Mouse (Mus musculus) brain, embryonic 14.5 days (tissue): Measurements from ENCODE around the gene Tet1. TPM values are rescaled to one million over a fixed set of nuclear protein-coding genes. Genes with fewer than 3 reads are reported as not detected.

Experiments used
- DNase-seq: peaks from one replicate; pipeline ENCODE4 v3.0.0-alpha.2; 2011; ENCODE audit warnings: low read depth
- CTCF ChIP-seq: fragments of 200-500 bp; IDR thresholded peaks from 2 replicates; pipeline ENCODE4 v1.5.1; 2012; ENCODE audit warnings: inconsistent platforms, mild to moderate bottlenecking, moderate library complexity, borderline replicate concordance; ENCODE audit not compliant: insufficient read depth, insufficient read length; ENCODE audit errors: extremely low read depth
- POLR2A ChIP-seq: fragments of 200-500 bp; IDR thresholded peaks from 2 replicates; pipeline ENCODE4 v1.6.1; 2012; ENCODE audit warnings: mild to moderate bottlenecking, inconsistent platforms, borderline replicate concordance; ENCODE audit not compliant: poor library complexity, insufficient read depth, insufficient read length, severe bottlenecking; ENCODE audit errors: extremely low read depth
- polyA plus RNA-seq: library from polyadenylated mRNA; depleted of rRNA; stranded (reverse); fragments of >200 nt; gene quantifications from 2 replicates; pipeline ENCODE4 v1.2.3, GENCODE M21; 2012

Tet1 gene
- polyA plus RNA-seq, 1 experiment, result 10.1 TPM

DNA sequence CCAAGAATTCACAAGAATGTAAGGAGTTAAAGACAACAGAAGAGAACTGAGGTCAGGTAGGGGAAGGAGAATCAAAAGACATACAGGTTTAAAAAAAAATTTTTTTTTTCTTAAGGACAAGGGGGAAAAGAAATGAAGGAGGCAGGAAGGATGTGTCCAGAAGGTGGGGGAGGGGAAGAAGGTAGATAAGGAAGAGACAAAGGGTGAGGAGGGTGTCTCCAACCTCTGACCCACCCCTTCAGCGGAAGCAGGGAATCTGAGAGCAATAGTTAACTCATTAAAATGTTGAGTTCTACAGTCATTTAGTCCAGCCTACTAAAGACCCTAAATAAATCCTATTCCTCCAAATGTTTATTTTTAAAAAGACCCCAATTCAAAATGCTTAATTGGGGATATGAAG, 24.3 kb downstream of the Tet1 start:
- TF ChIP-seq CTCF, result no peak
- no peak for TF ChIP-seq POLR2A
- DNase-seq, result no peak

GRCm38 (mm10) chr10:62883933-62884372, 24.8 kb downstream of the Tet1 start:
- peak; percentile 46 for DNase-seq
- TF ChIP-seq CTCF, result peak; percentile 26; the same call in 1 of the 2 replicates
- no peak for TF ChIP-seq POLR2A

DNA sequence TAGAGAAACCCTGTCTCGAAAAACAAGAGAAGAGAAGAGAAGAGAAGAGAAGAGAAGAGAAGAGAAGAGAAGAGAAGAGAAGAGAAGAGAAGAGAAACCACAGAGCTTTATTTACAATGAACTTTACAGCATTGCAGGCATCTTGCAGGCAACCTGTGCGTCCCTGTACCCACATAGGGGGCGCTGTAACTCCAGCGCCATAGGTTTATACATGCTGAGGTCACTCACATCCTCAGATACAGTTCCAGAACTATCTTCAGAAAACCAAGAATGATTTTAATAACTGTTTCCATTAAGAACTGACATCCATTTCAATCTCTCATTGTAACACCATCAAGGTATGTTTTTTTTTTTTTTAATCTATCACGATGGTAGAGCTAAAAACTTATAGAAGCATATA, 27.6 kb downstream of the Tet1 start:
- peak; percentile 50; the same call in 1 of the 2 replicates for TF ChIP-seq CTCF
- TF ChIP-seq POLR2A, result no peak
- peak; percentile 26 for DNase-seq

DNA sequence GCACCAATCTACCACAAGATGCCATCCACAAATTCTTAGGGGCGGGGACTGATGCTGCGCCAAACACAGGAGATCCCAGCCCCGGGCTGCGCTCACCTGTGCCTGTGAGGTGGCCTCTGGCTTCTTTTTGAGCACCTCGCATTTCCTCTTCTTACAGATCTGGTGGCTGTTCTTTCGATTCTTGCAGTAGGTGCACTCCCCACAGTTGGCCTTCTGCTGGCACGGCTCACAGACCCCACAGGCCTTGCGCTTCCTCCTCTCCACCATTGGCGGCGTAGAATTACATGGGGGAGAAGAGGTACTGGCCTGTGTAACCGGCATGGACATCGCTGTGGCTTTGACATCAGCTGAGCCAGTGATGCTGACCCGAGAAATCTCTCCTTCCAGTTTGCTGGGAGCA, 30.7 kb downstream of the Tet1 start:
- DNase-seq, result no peak
- no peak for TF ChIP-seq POLR2A
- no peak for TF ChIP-seq CTCF

DNA sequence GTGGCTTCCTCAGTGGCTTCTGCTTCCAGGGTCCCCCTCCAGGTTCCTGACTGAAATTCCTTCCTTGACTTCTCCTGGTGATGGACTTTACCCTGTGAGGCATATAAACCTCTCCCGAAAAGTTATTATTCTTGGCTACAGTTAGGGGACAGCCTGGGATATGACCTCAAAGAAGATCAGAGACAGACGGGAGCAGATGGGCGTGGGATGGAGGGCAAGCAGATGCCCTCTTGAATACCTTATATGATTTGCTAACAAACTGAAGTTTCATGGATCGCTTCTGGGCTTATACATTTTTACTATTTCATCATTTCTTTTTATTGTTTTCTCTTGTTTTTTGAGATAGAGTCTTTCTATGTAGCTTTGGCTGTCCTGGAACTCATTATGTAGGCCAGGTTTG, 33.2 kb downstream of the Tet1 start:
- DNase-seq, result no peak
- TF ChIP-seq POLR2A, result no peak
- TF ChIP-seq CTCF, result no peak

DNA sequence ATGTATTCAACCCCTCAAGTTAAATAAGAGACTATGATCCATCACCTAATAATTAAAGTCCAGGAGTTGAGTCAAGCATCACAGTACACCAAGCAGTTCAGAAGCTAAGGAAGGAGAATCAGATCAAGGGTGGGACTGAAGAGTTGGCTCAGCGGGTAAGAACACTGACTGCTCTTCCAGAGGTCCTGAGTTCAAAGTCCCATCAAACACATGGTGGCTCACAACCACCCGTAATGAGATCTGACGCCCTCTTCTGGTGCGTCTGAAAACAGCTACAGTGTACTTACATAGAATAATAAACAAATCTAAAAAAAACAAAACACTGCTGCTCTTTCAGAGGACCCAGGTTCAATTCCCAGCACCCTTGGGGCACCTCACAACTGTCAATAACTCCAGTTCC, 34.0 kb downstream of the Tet1 start:
- TF ChIP-seq CTCF (no peak), POLR2A (no peak)
- DNase-seq, result no peak

DNA sequence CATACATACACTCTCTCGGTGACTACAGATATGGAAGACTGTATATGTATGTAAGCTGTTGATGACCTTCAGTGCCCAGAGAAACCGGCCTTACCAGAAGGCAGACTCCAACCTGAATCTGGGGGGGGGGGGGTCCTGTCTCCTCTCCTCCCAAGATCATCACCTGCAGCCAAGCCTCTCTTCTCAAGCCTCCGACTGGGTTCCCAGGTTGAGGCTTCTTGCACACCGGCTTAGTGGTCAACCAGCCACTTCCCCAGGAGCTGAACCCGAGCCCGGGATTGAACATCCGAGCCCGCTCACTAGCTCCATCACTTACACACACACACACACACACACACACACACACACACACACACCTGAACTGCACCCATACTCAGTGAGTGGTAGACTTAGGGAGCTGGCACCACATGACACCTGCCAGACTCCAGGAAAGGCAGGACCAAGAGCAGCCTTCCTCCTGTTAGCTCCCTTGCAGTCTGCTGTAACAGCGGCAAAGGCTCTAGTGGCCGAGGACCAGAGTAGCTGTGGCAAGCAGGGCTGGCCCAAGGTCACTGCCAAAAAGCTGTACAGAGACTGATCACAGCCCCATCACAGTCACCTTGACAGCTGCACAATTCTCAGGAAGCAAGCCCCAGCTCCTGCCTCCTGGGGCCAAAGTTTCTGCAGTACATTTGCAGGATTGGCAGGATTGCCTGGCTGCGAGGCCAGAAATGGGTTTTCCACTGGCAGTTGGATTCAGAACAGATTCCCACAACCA, 42.6 kb downstream of the Tet1 start:
- DNase-seq, result peak; percentile 62
- TF ChIP-seq POLR2A (no peak), CTCF (no peak)

GRCm38 (mm10) chr10:62865167-62866034, 43.4 kb downstream of the Tet1 start:
- peak; percentile 98 for DNase-seq
- TF ChIP-seq POLR2A, result peak; percentile 52; the same call in 1 of the 2 replicates
- TF ChIP-seq CTCF, result no peak

DNA sequence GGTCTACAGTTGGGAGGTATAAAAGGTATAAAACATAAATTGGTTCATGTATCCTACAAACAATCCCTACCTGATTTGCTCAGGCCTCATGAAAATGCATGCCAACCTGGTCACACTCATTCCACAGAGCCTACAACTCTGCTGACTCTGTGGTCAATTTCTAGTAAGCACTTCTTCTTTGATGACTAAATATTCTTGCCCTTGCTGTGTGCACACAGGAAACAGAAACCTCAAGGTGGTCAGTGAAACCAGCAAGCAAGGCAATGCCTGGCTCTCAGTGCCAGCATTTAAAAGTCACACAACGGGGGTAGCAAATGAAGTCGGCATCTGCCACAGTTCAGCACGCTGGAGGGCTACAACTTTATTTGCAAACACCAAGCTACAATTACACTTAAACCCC, 45.2 kb downstream of the Tet1 start:
- TF ChIP-seq POLR2A (no peak), CTCF (no peak)
- no peak for DNase-seq

DNA sequence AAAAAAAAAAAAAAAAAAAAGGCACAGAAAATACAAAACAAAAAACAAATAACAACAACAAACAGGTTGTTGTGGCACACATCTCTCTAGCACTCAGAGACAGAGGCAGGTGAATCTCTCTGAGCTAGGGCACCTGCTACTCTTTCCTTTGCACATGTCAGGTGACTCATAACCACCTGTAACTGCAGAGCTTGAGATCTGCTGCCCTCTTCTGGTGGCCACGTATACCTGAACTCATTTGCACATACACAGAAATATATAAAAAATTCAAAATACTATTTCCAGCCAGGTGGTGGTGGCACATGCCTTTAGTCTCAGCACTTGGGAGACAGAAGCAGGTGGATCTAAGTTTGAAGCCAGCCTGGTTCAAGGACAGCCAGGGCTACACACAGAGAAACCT, 46.4 kb downstream of the Tet1 start:
- no peak for TF ChIP-seq POLR2A
- peak; percentile 22; the same call in 1 of the 2 replicates for TF ChIP-seq CTCF
- peak; percentile 37 for DNase-seq

- TF ChIP-seq POLR2A (no peak), CTCF (no peak)
- DNase-seq, result no peak
Measured at GRCm38 (mm10) chr10:62858967-62859366, 49.8 kb downstream of the Tet1 start.

- TF ChIP-seq POLR2A, result no peak
- TF ChIP-seq CTCF, result no peak
- peak; percentile 23 for DNase-seq
Measured at GRCm38 (mm10) chr10:62856690-62857290, 52.0 kb downstream of the Tet1 start.

GRCm38 (mm10) chr10:62854992-62855391, 53.8 kb downstream of the Tet1 start:
- TF ChIP-seq POLR2A (no peak), CTCF (no peak)
- no peak for DNase-seq
